Mouse (Mus musculus) activated CD4-positive, CD25-positive, alpha-beta regulatory T cell (primary cell): ENCODE measurements around the gene Arhgef26. TPM values are rescaled to one million over a fixed set of nuclear protein-coding genes. Genes with fewer than 3 reads are reported as not detected.

Experiments
- polyA plus RNA-seq, 2 experiments: library from polyadenylated mRNA; unstranded; fragments of 100-300 nt; shearing (Covaris generic); gene quantifications; one replicate each; pipeline ENCODE4 v1.2.1; 2017

Gene Arhgef26
- polyA plus RNA-seq = under 1 TPM in 1 of 2 experiments, not detected in 1; 0.64 TPM

GRCm38 (mm10) chr3:62338044-62338443, at the start of gene Arhgef26:
Gene Arhgef26 (plus strand): TSS chr3:62338344.

GRCm38 (mm10) chr3:62506488-62507205, 168.5 kb downstream of the Arhgef26 start, which contains the start of gene Dhx36:
Gene Dhx36 (minus strand): TSS chr3:62507004.

Other genes starting within 250 kb of the Arhgef26 start
- gene Dhx36, start 168.7 kb downstream of the Arhgef26 start, polyA plus RNA-seq = 10 to 100 TPM; 41.1 to 42.7 TPM